Mouse (Mus musculus) layer of hippocampus, adult 2 months (tissue): Measurements from ENCODE around the gene Ints1. TPM values are rescaled to one million over a fixed set of nuclear protein-coding genes. Genes with fewer than 3 reads are reported as not detected.

Experiments used
- DNase-seq, 2 experiments: peaks; one replicate each; pipeline ENCODE4 v3.0.0; 2022; ENCODE audit warnings: low spot score in 2 of 2
- H3K27ac ChIP-seq: fragments of 200-600 bp; 2 replicates; pipeline ENCODE4 v1.8.1; 2022
- H3K4me3 ChIP-seq: fragments of 200-600 bp; 2 replicates; pipeline ENCODE4 v1.8.1; 2022; ENCODE audit warnings: mild to moderate bottlenecking
- CTCF ChIP-seq: fragments of 200-600 bp; conservative IDR thresholded peaks from 2 replicates; pipeline ENCODE4 v1.8.1; 2022; ENCODE audit warnings: antibody characterized with exemption, mild to moderate bottlenecking, moderate library complexity
- total RNA-seq, 2 experiments: library from RNA; stranded (reverse); gene quantifications; 2 replicates each; pipeline ENCODE4 v1.2.3; 2021

Gene Ints1
- total RNA-seq, 2 experiments from 2014 or later, result 94.7 to 103 TPM

GRCm38 (mm10) chr5:139737841-139738591 is 37.5 kb downstream of the Ints1 start:
- no peak overlapping the region for H3K4me3 ChIP-seq
- no peak for TF ChIP-seq CTCF
- DNase-seq, result no peak
- H3K27ac ChIP-seq, result no peak overlapping the region

DNA sequence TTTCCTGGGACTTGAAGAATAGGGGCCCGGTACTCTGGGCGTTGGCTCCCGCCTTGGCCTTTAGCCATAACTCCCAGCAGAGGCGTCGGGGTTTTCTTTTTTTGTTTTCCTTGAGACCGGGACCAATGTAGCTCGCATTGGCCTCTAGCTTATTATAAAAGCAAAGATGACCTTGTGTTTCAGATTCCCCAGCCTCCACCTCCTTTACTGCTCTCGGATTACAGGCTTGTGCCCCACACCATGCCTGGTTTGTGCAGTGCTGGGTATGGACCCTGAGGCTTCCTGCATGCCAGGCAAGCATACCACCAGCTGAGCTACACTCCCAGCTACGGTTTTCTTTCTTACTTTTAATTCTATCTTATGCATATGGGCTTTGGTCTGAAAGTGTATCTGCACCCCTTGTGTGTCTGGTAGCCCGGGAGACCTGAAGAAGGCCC is 39.0 kb downstream of the Ints1 start:
- H3K27ac ChIP-seq, result no peak overlapping the region
- H3K4me3 ChIP-seq, result no peak overlapping the region; the same call in 1 of the 2 replicates

DNA sequence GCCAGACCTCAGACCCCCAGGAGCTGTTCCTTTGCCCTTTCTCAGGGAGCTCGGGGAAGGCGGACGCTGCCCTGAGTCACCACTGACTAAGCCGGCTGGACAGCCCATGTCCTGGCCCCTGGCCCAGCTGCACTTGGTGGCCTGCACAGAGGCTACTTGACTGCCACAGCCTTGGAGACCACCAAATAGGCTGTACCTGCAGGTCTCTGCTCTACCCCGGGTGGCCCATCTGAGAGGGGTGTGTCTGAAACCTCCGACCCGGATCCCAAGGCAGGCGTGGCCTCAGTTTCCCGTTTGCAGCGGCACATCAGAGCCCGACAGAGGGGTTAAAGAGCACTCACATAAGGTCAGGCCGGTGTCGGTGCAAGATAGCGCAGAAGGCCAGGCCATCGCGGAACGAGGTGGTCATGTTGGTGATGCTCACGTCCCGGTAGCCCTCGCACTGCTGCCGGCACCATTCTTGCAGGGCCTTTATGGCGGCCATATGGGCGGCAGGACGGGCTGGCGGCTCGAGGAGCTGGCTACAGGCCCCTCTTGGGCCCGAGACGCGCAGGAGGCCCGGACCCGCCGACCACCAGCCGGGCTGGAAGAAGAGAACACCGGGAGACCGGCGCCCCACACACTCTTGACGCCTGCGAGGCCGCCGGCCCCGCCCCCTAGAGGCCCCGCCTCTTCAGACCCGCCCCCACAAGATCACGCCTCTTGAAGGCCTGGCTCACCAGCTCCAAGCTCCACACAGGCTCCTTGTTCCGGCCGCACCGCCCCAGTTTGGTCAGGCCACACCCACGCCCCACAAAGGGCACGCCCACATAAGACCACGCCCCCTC is 39.6 kb downstream of the Ints1 start, which contains the start of gene Micall2:
Micall2 (minus strand) TSS at position 660 of the 827 bp plus-strand sequence.
- peak within 1 kb of the TSS; percentile 62 for H3K4me3 ChIP-seq
- no peak for TF ChIP-seq CTCF
- peak within 1 kb of the TSS; percentile 48; the same call in 1 of the 2 replicates for H3K27ac ChIP-seq
- DNase-seq, result peak; percentile 75 to 86

More for the DNA sequence above, 39.0 kb downstream of the Ints1 start:
- DNase-seq, result no peak
- no peak for TF ChIP-seq CTCF

DNA sequence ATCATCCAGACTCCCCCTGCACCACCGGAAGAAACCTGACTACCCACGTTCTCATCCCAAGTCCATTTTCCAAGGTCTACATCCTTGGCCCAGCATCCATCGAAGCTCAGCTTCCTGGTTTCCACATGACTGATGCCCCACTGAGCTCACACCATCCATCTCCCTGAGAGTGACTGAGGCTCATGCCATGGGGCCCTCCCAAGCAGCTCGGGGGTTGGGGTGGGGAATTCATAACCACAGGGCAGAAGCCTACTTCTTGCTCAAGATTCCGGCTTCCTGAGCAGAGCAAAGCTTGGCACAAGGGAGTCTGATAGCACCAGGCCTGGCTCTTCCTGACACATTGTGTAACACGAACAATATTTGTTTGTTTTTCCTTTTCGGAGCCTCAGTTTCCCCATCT is 40.7 kb downstream of the Ints1 start:
- DNase-seq, result no peak
- Histone ChIP-seq H3K27ac (no peak overlapping the region), H3K4me3 (no peak overlapping the region)
- TF ChIP-seq CTCF, result no peak

- no peak for DNase-seq
- Histone ChIP-seq H3K4me3 (no peak overlapping the region), H3K27ac (no peak overlapping the region)
- no peak for TF ChIP-seq CTCF
These were observed 41.5 kb downstream of the Ints1 start for GRCm38 (mm10) chr5:139734016-139734415.

- DNase-seq, result no peak
- no peak overlapping the region for H3K4me3 ChIP-seq
These were observed 42.8 kb downstream of the Ints1 start for GRCm38 (mm10) chr5:139732634-139733107.

DNA sequence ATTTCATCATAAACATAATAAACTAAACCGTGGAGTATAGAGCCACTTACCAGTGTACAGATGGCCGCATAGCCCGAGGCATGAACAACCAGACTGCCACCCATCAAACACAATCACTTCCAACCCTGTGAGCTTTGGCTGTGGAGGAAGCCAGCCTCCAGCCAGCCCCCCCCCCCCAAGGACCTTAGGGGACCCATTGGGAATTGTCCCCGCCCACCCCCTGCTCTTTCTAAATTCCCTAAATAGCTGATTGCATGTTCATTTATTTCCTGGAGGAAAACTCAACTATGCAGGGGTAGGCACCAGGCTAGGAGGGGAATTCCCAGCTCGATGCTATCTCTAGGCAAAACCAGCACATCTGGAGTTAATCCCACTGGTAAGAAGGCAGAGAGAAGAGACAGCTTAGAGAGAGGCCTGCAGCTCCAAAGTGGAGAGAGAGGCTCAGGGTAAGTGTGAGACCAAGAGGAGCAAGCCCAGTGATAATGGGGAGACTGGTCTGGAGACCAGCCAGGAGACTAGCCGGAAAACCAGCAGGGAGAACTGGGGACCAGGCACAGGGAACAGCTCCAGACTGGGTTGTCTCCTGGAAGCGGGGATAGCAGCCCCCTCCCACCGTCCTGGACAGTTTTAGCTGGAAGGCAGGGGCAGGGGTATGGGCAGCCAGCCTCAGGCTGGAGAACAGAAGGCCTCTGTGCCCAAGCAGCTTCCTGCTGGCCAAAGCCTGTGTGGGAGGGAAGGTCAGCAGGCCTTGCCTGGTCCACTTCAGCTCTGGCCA is 44.6 kb downstream of the Ints1 start:
- no peak for TF ChIP-seq CTCF
- Histone ChIP-seq H3K4me3 (no peak overlapping the region), H3K27ac (peak overlapping the region; percentile 67)
- peak in 1 of 2 experiments; percentile 52 for DNase-seq

More at GRCm38 (mm10) chr5:139732634-139733107, 42.8 kb downstream of the Ints1 start:
- peak overlapping the region; percentile 18; the same call in 1 of the 2 replicates for H3K27ac ChIP-seq
- no peak for TF ChIP-seq CTCF

GRCm38 (mm10) chr5:139727261-139727660 is 48.2 kb downstream of the Ints1 start:
- Histone ChIP-seq H3K4me3 (no peak overlapping the region), H3K27ac (no peak overlapping the region)
- DNase-seq, result no peak
- TF ChIP-seq CTCF, result no peak

DNA sequence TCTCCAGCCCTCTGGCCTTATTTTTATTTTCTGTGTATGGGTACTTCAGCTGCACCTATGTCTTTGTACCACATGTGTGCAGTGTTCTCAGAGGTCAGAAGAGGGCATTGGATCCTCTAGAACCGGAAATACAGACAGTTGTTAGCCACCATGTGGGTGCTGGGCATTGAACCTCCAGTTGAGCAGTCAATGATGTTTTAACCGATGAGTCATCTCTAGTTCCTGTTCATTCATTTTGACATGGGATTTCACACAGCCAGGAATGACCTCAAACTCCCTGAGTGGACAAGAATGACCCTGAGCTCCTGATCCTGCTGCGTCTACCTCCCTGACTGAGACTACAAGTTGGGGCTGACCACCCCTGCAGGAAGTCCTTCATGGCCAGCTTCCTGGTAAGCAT is 49.3 kb downstream of the Ints1 start:
- no peak overlapping the region for H3K4me3 ChIP-seq

DNA sequence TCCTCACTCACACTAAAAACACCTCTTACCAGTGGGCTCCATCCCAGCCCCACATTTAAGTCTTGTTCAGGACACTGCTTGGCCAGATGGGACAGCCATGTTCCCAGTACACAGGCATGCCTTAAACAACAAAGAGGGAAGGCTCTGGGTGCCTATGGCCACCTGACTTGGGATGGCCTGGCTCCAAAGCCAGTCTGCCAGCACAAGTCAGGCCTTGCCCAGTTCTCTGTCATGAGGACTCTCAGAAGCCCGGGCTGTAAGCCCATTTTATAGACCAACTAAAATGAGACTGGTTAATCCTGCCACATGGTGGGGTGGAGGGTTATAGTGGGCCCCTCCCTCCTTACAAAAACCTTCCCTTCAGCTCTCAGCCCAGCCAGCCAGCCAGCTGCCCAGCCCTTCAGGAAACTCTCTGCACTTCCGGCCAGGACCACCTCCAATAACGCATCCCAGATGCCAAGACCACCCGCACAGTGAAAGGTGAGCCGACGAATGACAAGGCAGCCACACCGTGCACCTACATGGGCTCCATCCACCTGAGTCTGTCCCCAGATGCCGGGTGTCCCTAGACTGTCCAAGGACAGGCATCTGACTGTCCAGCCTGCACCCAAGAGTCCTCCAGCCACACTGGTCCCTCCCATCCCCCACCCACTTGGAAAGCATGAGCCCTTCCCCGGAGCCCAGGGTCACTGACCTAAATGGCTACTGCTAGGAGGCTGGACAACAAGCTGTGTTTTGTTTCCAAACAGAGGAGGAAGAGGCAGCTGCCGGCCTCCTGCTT is 50.9 kb downstream of the Ints1 start:
- no peak for DNase-seq
- Histone ChIP-seq H3K27ac (no peak overlapping the region), H3K4me3 (no peak overlapping the region)
- no peak for TF ChIP-seq CTCF

More for the DNA sequence above, 49.3 kb downstream of the Ints1 start:
- no peak for TF ChIP-seq CTCF
- H3K27ac ChIP-seq, result no peak overlapping the region
- no peak for DNase-seq

DNA sequence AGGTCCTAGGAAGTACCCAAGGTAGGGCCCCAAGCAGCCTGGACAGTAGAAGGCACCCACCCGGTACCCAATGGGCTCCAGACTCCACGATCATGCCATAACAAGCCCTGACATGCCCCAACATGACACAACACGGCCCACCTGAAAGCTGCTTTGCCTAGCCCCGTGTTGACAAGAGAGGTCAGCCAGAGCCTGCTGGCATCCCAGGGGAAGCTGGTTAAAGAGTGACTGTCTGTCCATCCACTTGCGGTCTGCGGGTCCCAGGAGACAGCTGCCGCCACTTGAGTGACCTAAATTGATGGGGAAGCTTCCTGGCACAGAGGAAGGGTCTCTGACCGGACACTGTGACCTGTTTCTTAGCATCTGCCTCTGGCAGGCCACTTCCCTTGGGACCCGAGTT is 52.4 kb downstream of the Ints1 start:
- TF ChIP-seq CTCF, result no peak
- Histone ChIP-seq H3K27ac (no peak overlapping the region), H3K4me3 (no peak overlapping the region)
- DNase-seq, result no peak

DNA sequence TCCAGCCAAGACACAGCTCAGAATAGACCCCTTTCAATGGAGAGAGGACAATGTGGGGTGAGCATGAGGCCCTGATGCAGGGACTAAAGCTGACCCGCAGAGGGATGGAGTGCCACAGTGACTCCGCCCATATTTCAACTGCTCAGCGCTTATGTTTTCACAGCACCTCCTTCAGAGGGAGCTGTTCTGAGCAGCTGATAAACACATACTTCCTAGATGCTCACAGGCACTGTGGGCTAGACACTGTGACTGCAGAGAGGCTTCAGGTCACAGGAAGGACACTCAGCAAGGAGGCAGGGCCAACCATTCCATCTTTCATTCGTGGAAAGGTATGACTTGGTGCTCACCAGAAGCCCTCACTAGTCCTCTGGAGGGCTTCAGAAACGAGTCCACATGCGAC is 52.8 kb downstream of the Ints1 start:
- no peak overlapping the region for H3K4me3 ChIP-seq
- 0 out of 2 replicates have a peak, but pooled peaks have one; percentile 5 for TF ChIP-seq CTCF
- DNase-seq, result no peak
- H3K27ac ChIP-seq, result no peak overlapping the region
